Mouse (Mus musculus) thymus, postnatal 36 days (tissue): ENCODE measurements around the gene Naa16.

Source experiments
- DNase-seq, 2 experiments: peaks; one replicate each; pipeline ENCODE4 v3.0.0; 2022; ENCODE audit warnings: mixed read lengths in 2 of 2

Gene Naa16

DNA sequence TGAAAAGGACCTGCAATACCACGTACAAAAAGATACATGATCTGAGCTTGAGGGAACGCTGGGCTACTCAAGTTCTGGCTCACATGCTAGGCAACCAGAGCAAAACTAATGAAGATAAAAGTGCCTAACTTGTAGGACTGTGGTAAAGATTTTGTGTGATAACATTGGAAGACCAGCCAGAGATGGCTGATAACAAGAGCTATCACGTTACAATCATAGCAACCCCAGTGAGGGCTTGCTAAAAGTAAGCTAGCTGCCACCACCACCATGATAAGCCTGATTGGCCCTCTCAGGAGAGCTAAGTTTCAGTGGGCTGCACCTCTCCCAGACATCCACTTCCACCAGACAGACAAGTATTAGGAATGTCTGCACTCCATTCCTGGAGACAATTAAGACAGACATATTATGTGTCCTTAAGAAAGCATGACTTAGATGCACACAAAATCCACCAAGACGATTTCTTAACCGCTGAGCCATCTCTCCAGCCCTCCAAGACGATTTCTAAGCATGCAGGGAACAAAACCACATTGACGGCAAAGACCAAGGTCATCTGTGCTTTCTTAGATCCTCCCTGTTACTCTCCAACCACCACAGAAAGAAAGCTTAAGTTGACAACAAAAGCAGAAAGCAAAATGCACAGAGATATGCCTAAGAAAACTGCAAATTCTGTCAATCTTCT lies 92.1 kb downstream of the Naa16 start:
- no peak for DNase-seq

DNA sequence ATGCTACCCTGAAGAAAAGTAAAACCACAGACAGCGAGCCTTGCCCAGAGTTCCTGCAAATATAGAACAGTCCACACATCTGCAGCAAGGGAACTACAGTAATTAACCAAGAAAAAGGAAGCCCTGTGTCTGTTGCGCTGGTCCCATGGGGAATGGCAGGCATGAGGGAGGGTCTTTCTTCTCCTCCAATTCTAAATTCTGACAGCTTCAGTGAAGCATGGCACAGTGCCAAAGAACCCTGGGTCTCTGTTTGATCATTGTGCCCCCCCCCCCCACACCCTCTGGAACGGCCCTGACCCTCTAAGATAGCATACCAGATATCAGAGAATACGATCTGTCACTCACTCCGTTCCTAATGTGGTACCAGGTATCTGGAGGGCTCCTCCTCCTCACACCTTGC lies 93.7 kb downstream of the Naa16 start:
- no peak for DNase-seq

GRCm38 (mm10) chr14:79296201-79296600 lies 94.4 kb downstream of the Naa16 start:
- no peak for DNase-seq

DNA sequence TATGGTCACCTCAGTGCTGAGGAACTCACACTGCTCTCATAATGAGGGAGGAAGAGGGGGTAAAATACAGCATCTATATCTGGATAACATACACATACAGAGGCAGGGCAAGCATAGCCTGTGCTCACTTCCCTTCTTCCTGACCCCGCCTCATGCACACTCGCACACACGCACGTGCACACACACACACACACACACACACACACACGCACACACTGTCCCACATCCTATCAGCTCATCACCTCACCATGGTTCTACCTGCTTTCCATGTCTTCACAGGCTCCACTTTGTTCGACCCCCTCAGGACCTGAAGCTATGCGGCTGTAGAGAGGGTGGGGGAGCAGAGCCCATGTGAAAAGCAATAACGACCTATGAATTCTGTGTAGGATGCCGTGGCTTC lies 95.0 kb downstream of the Naa16 start:
- peak in 1 of 2 experiments; percentile 39 for DNase-seq

GRCm38 (mm10) chr14:79294950-79295349 lies 95.6 kb downstream of the Naa16 start:
- peak in 1 of 2 experiments; percentile 24 for DNase-seq

GRCm38 (mm10) chr14:79294051-79294814 lies 96.3 kb downstream of the Naa16 start:
- no peak for DNase-seq

- DNase-seq = peak; percentile 80 to 83
Observed at GRCm38 (mm10) chr14:79293119-79293780, 97.3 kb downstream of the Naa16 start.

- peak in 1 of 2 experiments; percentile 9 for DNase-seq
Observed at GRCm38 (mm10) chr14:79291629-79292028, 98.9 kb downstream of the Naa16 start.

DNA sequence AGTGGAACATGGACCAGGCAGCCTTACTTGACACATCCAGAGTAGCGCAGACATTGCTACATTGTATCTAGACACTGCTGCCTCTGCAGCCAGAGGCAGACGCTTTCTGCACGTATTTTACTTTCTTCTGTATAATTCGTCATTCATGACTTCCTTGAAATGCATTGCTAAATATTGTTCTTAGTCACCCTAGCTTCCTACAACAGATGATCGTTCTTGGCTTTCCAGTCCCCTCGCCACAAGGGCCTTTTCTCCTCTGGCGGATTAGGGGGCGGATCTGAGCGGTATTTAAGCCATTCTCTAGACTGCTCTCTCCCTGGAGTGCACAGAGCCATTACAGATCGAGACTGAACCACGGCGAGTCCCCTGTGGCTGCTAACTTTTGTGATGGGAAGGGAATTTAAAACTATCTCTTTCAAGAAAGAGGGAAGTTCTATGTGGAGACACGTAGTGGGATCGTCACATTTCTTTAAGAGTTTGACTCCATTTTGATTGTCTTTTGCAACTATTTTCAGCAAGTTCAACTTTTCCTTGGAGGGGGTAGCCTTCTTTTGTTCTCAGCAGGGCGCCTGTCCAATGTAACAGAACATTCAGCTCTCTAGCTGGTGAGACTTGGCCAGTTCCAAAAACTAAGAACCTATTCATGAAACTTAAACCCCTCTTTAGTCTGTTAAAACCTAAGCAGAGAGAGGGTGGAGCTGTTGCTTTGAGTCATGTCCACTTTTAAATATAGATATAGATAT lies 99.7 kb downstream of the Naa16 start:
- DNase-seq = peak in 1 of 2 experiments; percentile 33

- DNase-seq = peak in 1 of 2 experiments; percentile 53
Observed at GRCm38 (mm10) chr14:79289909-79290308, 100.7 kb downstream of the Naa16 start.

DNA sequence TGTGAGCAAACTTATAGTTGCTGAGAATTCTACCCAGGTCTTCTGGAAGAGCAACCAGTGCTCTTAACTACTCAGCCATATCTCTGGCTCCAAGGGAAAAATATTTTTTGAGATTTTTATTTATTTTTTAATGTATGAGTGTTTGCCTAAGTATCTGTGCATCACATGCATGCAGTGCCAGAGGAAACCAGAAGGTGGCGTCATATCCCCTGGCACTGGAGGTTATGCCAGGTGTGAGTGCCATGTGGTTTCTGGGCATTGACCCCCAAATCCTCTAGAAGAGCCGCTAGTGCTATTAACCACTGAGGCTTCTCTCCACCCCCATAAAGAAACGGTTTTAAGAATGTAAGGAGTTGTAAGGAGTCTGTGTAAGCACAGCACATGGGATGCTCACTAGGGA lies 102.3 kb downstream of the Naa16 start:
- DNase-seq = peak; percentile 78

- DNase-seq = peak in 1 of 2 experiments; percentile 19
Observed at GRCm38 (mm10) chr14:79287251-79287863, 103.2 kb downstream of the Naa16 start.

- DNase-seq = no peak
Observed at GRCm38 (mm10) chr14:79285549-79285948, 105.0 kb downstream of the Naa16 start.

- peak in 1 of 2 experiments; percentile 26 for DNase-seq
Observed at GRCm38 (mm10) chr14:79284616-79285015, 106.0 kb downstream of the Naa16 start.

DNA sequence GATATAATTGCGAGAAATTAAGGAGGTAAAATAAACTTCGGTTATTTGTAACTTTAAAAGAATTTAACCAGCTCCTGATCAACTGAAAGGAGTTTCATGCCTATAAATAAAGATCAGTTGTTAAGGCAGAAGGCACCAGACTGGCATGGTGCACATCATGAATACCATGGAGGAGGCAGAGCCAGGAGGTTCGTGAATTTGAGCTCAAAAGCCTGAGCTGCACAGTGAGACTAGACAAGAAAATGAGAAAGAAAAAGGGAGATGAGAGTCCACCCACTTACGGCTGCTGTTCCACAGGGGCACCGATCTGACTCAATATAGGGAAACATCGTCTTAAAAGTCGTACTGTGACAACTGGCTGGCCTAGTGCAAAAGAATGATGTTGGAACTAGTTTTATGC lies 106.6 kb downstream of the Naa16 start:
- no peak for DNase-seq

GRCm38 (mm10) chr14:79281894-79282553 lies 108.6 kb downstream of the Naa16 start:
- peak in 1 of 2 experiments; percentile 17 for DNase-seq

DNA sequence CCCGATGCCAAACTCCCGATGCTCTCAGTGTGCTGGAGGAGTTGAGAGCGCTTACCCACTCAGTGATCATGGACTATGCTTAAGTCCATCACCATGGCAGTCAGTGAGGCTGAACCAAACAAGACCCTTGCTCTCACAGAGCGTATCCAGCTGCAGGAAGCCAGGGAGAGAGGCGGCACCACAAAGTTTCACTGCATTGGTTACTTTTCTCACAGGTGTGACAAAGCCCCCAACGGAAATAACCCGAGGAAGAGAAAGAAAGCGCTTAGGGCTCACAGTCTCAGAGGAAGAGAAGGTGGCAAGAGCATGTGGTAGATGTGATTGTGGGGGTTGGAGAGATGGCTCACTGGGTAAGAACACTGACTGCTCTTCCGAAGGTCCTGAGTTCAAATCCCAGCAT lies 110.1 kb downstream of the Naa16 start:
- DNase-seq = peak; percentile 75 to 88

GRCm38 (mm10) chr14:79279494-79279893 lies 111.1 kb downstream of the Naa16 start:
- peak in 1 of 2 experiments; percentile 40 for DNase-seq

DNA sequence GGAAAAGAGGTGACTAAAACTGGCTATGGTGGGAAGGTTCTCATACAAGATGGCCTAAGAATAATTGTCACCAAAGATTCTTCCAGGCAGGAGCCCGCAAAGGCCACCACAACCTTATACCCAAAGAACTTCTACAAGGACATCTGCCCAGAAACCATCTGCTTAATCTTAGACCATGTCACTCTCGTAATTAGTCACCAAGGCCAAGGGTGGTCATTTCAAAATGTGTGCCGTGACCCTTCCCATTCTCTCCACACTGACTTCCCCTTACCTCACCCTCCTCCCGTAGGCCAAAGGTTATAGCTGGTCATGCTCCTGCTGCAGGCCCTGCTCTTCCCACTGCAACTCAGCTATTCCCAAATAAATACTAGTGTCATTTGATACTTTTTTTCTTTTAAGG lies 111.7 kb downstream of the Naa16 start:
- no peak for DNase-seq

GRCm38 (mm10) chr14:79277922-79278321 lies 112.7 kb downstream of the Naa16 start:
- peak in 1 of 2 experiments; percentile 38 for DNase-seq

GRCm38 (mm10) chr14:79275870-79276395 lies 114.6 kb downstream of the Naa16 start:
- peak in 1 of 2 experiments; percentile 46 for DNase-seq
